Mouse (Mus musculus) neural tube, embryonic 10.5 days (tissue): Measurements from ENCODE around the gene Vps37c.

ENCODE experiments used
- DNase-seq: peaks from one replicate; pipeline ENCODE4 v3.0.0-alpha.2; 2017; ENCODE audit warnings: low spot score; ENCODE audit errors: extremely low spot score

Gene Vps37c

GRCm38 (mm10) chr19:10713551-10713950 is 25.0 kb downstream of the Vps37c start:
- DNase-seq: no peak

- DNase-seq: no peak
These were observed 25.6 kb downstream of the Vps37c start for GRCm38 (mm10) chr19:10714168-10714567.

GRCm38 (mm10) chr19:10714682-10715475 is 26.3 kb downstream of the Vps37c start:
- peak; percentile 66 for DNase-seq

GRCm38 (mm10) chr19:10715476-10715875 is 26.9 kb downstream of the Vps37c start:
- no peak for DNase-seq

- no peak for DNase-seq
These were observed 29.8 kb downstream of the Vps37c start for GRCm38 (mm10) chr19:10718251-10718775.

- DNase-seq: no peak
These were observed 31.2 kb downstream of the Vps37c start for GRCm38 (mm10) chr19:10719751-10720150.

GRCm38 (mm10) chr19:10720524-10720923 is 32.0 kb downstream of the Vps37c start:
- no peak for DNase-seq

- DNase-seq: no peak
These were observed 32.5 kb downstream of the Vps37c start for GRCm38 (mm10) chr19:10721064-10721463.

GRCm38 (mm10) chr19:10723084-10723483 is 34.5 kb downstream of the Vps37c start:
- no peak for DNase-seq

GRCm38 (mm10) chr19:10723649-10724048 is 35.1 kb downstream of the Vps37c start:
- DNase-seq: no peak

GRCm38 (mm10) chr19:10724629-10725363 is 36.3 kb downstream of the Vps37c start:
- no peak for DNase-seq

- DNase-seq: no peak
These were observed 41.4 kb downstream of the Vps37c start for GRCm38 (mm10) chr19:10729889-10730288.

GRCm38 (mm10) chr19:10730469-10730868 is 41.9 kb downstream of the Vps37c start:
- no peak for DNase-seq

- no peak for DNase-seq
These were observed 43.4 kb downstream of the Vps37c start for GRCm38 (mm10) chr19:10731975-10732374.

- no peak for DNase-seq
These were observed 44.2 kb downstream of the Vps37c start for GRCm38 (mm10) chr19:10732741-10733140.

GRCm38 (mm10) chr19:10733501-10734127 is 45.1 kb downstream of the Vps37c start:
- no peak for DNase-seq

- no peak for DNase-seq
These were observed 46.0 kb downstream of the Vps37c start for GRCm38 (mm10) chr19:10734554-10734953.

- no peak for DNase-seq
These were observed 46.5 kb downstream of the Vps37c start for GRCm38 (mm10) chr19:10735061-10735460.

- DNase-seq: no peak
These were observed 47.3 kb downstream of the Vps37c start for GRCm38 (mm10) chr19:10735861-10736260.

- DNase-seq: no peak
These were observed 49.5 kb downstream of the Vps37c start for GRCm38 (mm10) chr19:10738038-10738437.

- no peak for DNase-seq
These were observed 50.3 kb downstream of the Vps37c start, which contains the start of gene Cd5 for GRCm38 (mm10) chr19:10738811-10739210. Gene Cd5 (minus strand): TSS chr19:10739002.

GRCm38 (mm10) chr19:10739916-10740315 is 51.4 kb downstream of the Vps37c start:
- DNase-seq: no peak
